Mouse (Mus musculus) brain, embryonic 14.5 days (tissue): ENCODE measurements around the gene Ccdc152.

Experiments used
- CTCF ChIP-seq: fragments of 200-500 bp; IDR thresholded peaks from 2 replicates; pipeline ENCODE4 v1.5.1; 2012; ENCODE audit warnings: inconsistent platforms, mild to moderate bottlenecking, moderate library complexity, borderline replicate concordance; ENCODE audit not compliant: insufficient read depth, insufficient read length; ENCODE audit errors: extremely low read depth
- POLR2A ChIP-seq: fragments of 200-500 bp; IDR thresholded peaks from 2 replicates; pipeline ENCODE4 v1.6.1; 2012; ENCODE audit warnings: mild to moderate bottlenecking, inconsistent platforms, borderline replicate concordance; ENCODE audit not compliant: poor library complexity, insufficient read depth, insufficient read length, severe bottlenecking; ENCODE audit errors: extremely low read depth

DNA sequence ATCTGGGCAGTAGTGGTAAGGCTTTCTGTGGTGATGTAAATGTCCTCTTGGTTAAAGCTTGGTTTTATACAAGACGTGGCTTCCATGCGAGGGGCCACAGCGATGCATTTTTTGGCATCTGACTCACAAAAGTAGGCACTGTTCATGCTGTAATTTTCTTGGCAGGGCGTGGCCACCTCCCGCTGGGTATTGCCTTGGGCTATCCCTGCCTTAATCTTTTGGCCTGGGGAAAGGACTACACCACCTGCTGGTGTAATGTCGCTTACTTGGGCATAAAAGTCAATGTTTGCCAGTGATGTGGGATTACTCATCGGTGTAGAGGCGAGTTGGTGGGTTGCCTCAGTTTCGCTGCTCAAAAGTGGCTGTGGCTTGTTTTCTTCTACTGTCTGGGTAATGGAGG is 16.6 kb upstream of the Ccdc152 start:
- no peak for TF ChIP-seq CTCF
- TF ChIP-seq POLR2A: no peak
